Mouse (Mus musculus) frontal cortex, postnatal 14 days (tissue): ENCODE results near the gene Adam19.

Experiments
- DNase-seq, 2 experiments: peaks; one replicate each; pipeline ENCODE4 v3.0.0; 2022; ENCODE audit warnings: low spot score in 2 of 2

The Adam19 gene

GRCm38 (mm10) chr11:46054911-46055895 lies 589 bp upstream of the Adam19 start:
- no peak for DNase-seq

GRCm38 (mm10) chr11:46056770-46057411 lies 1.1 kb downstream of the Adam19 start:
- DNase-seq: no peak

GRCm38 (mm10) chr11:46058011-46058410 lies 2.2 kb downstream of the Adam19 start:
- no peak for DNase-seq

GRCm38 (mm10) chr11:46058916-46059315 lies 3.1 kb downstream of the Adam19 start:
- DNase-seq: no peak

- DNase-seq: no peak
Measured at GRCm38 (mm10) chr11:46059887-46060650, 4.3 kb downstream of the Adam19 start.

GRCm38 (mm10) chr11:46060651-46061020 lies 4.8 kb downstream of the Adam19 start:
- DNase-seq: no peak

GRCm38 (mm10) chr11:46061776-46062445 lies 6.1 kb downstream of the Adam19 start:
- DNase-seq: no peak

- no peak for DNase-seq
Measured at GRCm38 (mm10) chr11:46062569-46062968, 6.8 kb downstream of the Adam19 start.

- no peak for DNase-seq
Measured at GRCm38 (mm10) chr11:46062993-46063731, 7.4 kb downstream of the Adam19 start.

GRCm38 (mm10) chr11:46064767-46065166 lies 9.0 kb downstream of the Adam19 start:
- DNase-seq: no peak

- DNase-seq: no peak
Measured at GRCm38 (mm10) chr11:46065201-46066011, 9.6 kb downstream of the Adam19 start.

- no peak for DNase-seq
Measured at GRCm38 (mm10) chr11:46067371-46068060, 11.7 kb downstream of the Adam19 start.

GRCm38 (mm10) chr11:46068756-46069407 lies 13.1 kb downstream of the Adam19 start:
- DNase-seq: no peak

GRCm38 (mm10) chr11:46069408-46070003 lies 13.7 kb downstream of the Adam19 start:
- no peak for DNase-seq

- DNase-seq: no peak
Measured at GRCm38 (mm10) chr11:46070161-46070560, 14.4 kb downstream of the Adam19 start.

GRCm38 (mm10) chr11:46070789-46071188 lies 15.0 kb downstream of the Adam19 start:
- no peak for DNase-seq

- DNase-seq: no peak
Measured at GRCm38 (mm10) chr11:46072466-46073060, 16.8 kb downstream of the Adam19 start.
